Mouse (Mus musculus): Measurements from ENCODE around the gene 1700011L22Rik.

- TF ChIP-seq POLR2A (IDR thresholded peaks at IDR 0.05; ENCODE audit: control insufficient read depth, extremely low read depth, insufficient read depth, low read length, poor library complexity) (no peak), CTCF (IDR thresholded peaks at IDR 0.05; ENCODE audit: borderline replicate concordance, control insufficient read depth, extremely low read depth, insufficient read depth, low read length, poor library complexity) (no peak)
These were observed 29.0 kb upstream of the 1700011L22Rik start for GRCm38 (mm10) chr8:79277264-79277870.

Data from thymus, adult 2 months (tissue).